Mouse (Mus musculus): Measurements from ENCODE around the gene Slc24a4. TPM values are rescaled to one million over a fixed set of nuclear protein-coding genes. Genes with fewer than 3 reads are reported as not detected.

Gene Slc24a4
- total RNA-seq, 2 experiments from 2014 or later, result 2.5 to 2.9 TPM

GRCm38 (mm10) chr12:102310261-102310660, 181.7 kb downstream of the Slc24a4 start:
- DNase-seq, result no peak

- peak; percentile 36 for DNase-seq
Observed at GRCm38 (mm10) chr12:102311454-102311853, 182.9 kb downstream of the Slc24a4 start.

Other genes starting within 250 kb of the Slc24a4 start
- 10 to 100 TPM; 29.9 to 31.2 TPM for gene Trip11, start 215.5 kb upstream of the Slc24a4 start, total RNA-seq (2021)
- 1 to 10 TPM; 8.3 to 9.9 TPM for gene Atxn3, start 170.5 kb upstream of the Slc24a4 start, total RNA-seq (2021)
- gene Cpsf2, start 152.7 kb upstream of the Slc24a4 start, total RNA-seq (2021), result 10 to 100 TPM; 24.1 to 24.6 TPM
- 10 to 100 TPM; 21.1 to 21.5 TPM for gene Rin3, start 154.3 kb downstream of the Slc24a4 start, total RNA-seq (2021)